Mouse (Mus musculus) E14TG2a.4 (cell line): Measurements from ENCODE around the gene Tmem190.

Experiments used
- CTCF ChIP-seq: conservative IDR thresholded peaks from 2 replicates; pipeline ENCODE4 v1.5.1; 2014; ENCODE audit warnings: low read length
- POU5F1 ChIP-seq: IDR thresholded peaks from 2 replicates; pipeline ENCODE4 v1.6.1; 2014; ENCODE audit warnings: low read length, borderline replicate concordance

DNA sequence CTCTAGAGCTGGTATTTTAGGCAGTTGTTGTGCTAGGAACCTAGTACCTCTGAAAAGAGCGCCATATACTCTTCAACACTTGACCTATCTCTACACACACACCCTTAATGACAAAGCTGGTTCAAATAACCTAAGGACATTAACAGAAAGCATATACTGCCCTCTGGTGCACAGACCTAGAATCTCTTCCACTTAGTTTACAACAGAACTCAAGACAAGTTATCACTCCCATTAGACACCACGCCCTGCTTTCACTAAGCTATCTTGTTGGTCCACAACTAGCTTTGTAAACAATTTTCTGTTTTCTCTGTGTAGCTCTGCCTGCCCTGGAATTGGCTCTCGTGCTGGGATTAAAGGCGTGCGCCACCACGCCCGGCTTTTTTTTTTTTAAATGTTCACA is 24.0 kb downstream of the Tmem190 start:
- peak; percentile 63 for TF ChIP-seq CTCF
- TF ChIP-seq POU5F1: no peak
